Mouse (Mus musculus) midbrain, embryonic 10.5 days (tissue): ENCODE data around the gene Gm20388. TPM values are rescaled to one million over a fixed set of nuclear protein-coding genes. Genes with fewer than 3 reads are reported as not detected.
A peak's percentile ranks its signal among the peaks of the same experiment; 100 is the strongest.

Experiments
- DNase-seq: peaks from one replicate; pipeline ENCODE4 v3.0.0-alpha.2; 2017; ENCODE audit warnings: low spot score
- H3K27ac ChIP-seq: fragments of 300-500 bp; sonication (generic); replicated peaks from 2 replicates; pipeline ENCODE4 v1.5.1; 2016; ENCODE audit warnings: mild to moderate bottlenecking
- H3K27me3 ChIP-seq: fragments of 300-500 bp; sonication (generic); 2 replicates; pipeline ENCODE4 v1.6.1; 2016; ENCODE audit warnings: low read depth, mild to moderate bottlenecking; ENCODE audit not compliant: poor library complexity, severe bottlenecking
- H3K36me3 ChIP-seq: fragments of 300-500 bp; sonication (generic); 2 replicates; pipeline ENCODE4 v1.6.1; 2016; ENCODE audit warnings: mild to moderate bottlenecking, moderate library complexity
- H3K4me1 ChIP-seq: fragments of 300-500 bp; sonication (generic); 2 replicates; pipeline ENCODE4 v1.6.1; 2016
- H3K4me3 ChIP-seq: fragments of 300-500 bp; sonication (generic); 2 replicates; pipeline ENCODE4 v1.5.1; 2016; ENCODE audit warnings: mild to moderate bottlenecking, moderate library complexity
- H3K9me3 ChIP-seq: fragments of 300-500 bp; sonication (generic); replicated peaks from 2 replicates; pipeline ENCODE4 v1.6.1; 2016; ENCODE audit warnings: mild to moderate bottlenecking
- WGBS: fragments of 180-500 bp; shearing (Covaris S2); methylation state at CpG from one replicate; pipeline ENCODE4 v1.1.7; 2016; 5-methylcytosine and 5-hydroxymethylcytosine counted together
- polyA plus RNA-seq: library from polyadenylated mRNA; unstranded; fragments of >200 nt; fragmentation: Nextera tagmentation; extraction: Ambion mirVana; gene quantifications from 2 replicates; pipeline ENCODE4 v1.2.1, GENCODE M21; 2016

The Gm20388 gene
- polyA plus RNA-seq, 1 experiment from 2014 or later, result 7.1 TPM

DNA sequence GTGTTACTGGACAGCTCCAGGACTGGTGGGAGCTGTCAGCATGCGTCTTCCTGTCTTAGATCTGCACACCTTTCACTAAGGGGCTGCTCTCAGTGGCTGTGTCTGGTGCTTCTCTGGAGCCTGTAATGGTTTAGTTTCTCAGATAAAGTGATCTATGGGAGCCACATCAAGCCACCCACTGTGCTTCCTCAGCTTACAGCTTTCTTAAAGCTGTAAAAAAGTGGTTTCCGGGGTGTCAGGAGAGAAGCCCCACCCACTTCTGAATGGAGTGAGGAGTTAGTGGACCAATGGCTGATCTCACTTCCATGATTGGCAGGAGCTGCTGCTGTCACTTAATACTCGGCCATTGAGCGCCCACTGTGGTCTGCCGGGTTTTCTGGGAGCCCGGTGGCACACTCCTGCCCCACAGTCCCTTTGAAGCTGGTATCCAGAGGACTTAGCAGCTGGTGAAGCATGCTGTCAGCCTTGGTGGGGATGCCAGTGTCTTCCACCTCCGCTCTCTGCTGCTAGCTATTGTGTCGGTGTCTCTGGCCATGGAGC lies 35.8 kb downstream of the Gm20388 start:
- 85% methylated on average over 8 of the region's 8 CpGs for WGBS
- no peak for DNase-seq
- H3K9me3 ChIP-seq, result no peaks in the 10 kb centered on the region
- no peak overlapping the region for H3K4me3 ChIP-seq
- peaks cover 13% of the 10 kb centered on the region for H3K4me1 ChIP-seq
- H3K27ac ChIP-seq, result no peak overlapping the region
- peaks cover 100% of the 10 kb centered on the region for H3K36me3 ChIP-seq
- no peaks in the 10 kb centered on the region for H3K27me3 ChIP-seq

DNA sequence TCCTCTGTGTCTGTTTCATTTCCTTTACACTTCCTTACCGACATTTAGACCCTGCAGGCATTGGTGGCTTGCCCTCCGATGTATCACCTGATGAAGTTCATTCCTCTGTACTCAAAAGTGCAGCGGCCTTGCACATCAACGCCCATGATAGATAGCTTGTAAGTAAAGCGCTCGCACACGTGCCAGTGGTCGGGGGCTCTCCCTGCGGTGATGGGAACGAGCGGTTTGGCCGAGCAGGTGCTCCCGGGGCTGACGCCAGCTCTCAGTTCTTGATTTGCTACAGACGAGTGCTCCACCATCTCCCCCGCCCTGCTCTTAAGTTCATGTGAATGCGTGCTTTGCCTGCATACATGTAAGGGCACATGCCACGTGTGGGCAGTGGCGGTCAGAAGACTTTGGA lies 37.0 kb downstream of the Gm20388 start:
- Histone ChIP-seq H3K4me1 (peaks cover 13% of the 10 kb centered on the region), H3K9me3 (no peaks in the 10 kb centered on the region), H3K27me3 (no peaks in the 10 kb centered on the region), H3K4me3 (no peak overlapping the region), H3K27ac (no peak overlapping the region), H3K36me3 (peaks cover 100% of the 10 kb centered on the region)
- WGBS, result 96% methylated on average over 19 of the region's 19 CpGs
- DNase-seq, result no peak

DNA sequence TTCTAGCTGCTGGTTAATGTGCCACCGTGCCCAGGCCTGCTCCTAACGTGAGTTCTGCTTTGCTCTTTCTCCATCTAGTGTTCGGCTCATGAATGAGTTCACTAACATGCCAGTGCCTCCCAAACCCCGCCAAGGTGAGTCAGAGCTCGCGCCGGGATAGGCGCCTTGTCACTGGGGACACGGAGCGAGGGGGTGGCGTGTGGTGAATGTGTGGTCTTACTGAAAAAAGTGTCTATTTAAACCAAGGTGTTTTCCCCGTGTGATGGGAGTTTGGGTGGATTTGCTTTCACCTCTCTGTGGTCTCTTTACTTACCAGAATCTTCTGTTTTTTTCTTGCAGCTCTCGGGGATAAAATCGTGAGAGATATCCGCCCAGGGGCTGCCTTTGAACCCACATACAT lies 37.7 kb downstream of the Gm20388 start:
- Histone ChIP-seq H3K27me3 (no peaks in the 10 kb centered on the region), H3K27ac (0 out of 2 replicates have a peak overlapping the region, but pooled peaks have one; percentile 6), H3K9me3 (no peaks in the 10 kb centered on the region), H3K4me1 (peaks cover 13% of the 10 kb centered on the region), H3K36me3 (peaks cover 100% of the 10 kb centered on the region), H3K4me3 (no peak overlapping the region)
- DNase-seq, result no peak
- 89% methylated on average over 15 of the region's 15 CpGs for WGBS

GRCm38 (mm10) chr8:119952282-119952681 lies 41.6 kb downstream of the Gm20388 start:
- H3K4me3 ChIP-seq, result no peak overlapping the region
- peaks cover 100% of the 10 kb centered on the region for H3K36me3 ChIP-seq
- H3K27me3 ChIP-seq, result no peaks in the 10 kb centered on the region
- H3K27ac ChIP-seq, result no peak overlapping the region
- peaks cover 13% of the 10 kb centered on the region for H3K4me1 ChIP-seq
- H3K9me3 ChIP-seq, result no peaks in the 10 kb centered on the region
- WGBS, result 89% methylated on average over 7 of the region's 7 CpGs
- DNase-seq, result no peak

DNA sequence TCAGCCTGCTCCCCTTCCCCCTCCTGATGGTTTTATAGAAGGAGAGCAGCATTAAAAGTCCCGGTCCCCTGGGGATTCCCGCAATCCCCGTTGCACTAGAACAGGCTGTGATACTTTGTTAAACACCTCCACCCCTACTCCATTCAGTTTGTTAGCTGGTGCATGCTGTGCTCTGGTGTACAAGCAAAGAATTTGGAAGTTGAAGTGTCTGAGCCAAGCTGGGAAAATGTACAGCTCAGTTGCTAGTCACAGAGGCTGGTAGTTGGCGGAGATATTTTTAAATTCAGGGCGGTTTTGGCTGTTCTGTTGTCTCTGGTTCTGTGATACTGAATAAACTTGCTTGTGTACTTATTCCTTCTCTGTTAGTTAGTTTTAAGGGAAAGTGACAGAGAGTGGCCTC lies 42.1 kb downstream of the Gm20388 start:
- H3K4me1 ChIP-seq, result peaks cover 11% of the 10 kb centered on the region
- no peak for DNase-seq
- H3K27me3 ChIP-seq, result no peaks in the 10 kb centered on the region
- no peak overlapping the region for H3K4me3 ChIP-seq
- no peak overlapping the region for H3K27ac ChIP-seq
- H3K36me3 ChIP-seq, result peaks cover 100% of the 10 kb centered on the region
- 84% methylated on average over 5 of the region's 5 CpGs for WGBS
- H3K9me3 ChIP-seq, result no peaks in the 10 kb centered on the region

GRCm38 (mm10) chr8:119955333-119955732 lies 44.7 kb downstream of the Gm20388 start:
- H3K27me3 ChIP-seq, result no peaks in the 10 kb centered on the region

DNA sequence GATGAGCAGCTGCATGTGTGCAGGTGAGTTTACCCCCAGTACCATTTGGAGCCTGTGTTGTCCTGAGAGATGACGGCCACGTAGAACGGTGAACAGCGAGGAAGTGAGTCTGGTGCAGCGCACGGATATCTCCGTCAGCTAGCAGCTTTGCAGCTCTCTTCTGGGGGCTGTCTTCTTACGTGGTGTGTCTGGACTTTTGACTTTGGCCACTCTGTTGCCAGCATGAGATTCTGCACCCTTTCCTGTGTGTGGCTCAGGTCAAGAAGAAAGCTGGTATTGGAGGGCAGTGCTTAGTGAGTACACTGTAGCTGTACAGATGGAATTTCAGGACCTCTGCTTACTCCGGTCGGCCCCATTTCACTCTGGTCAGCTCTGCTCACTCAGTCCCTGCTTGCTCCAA lies 47.4 kb downstream of the Gm20388 start:
- Histone ChIP-seq H3K27ac (no peak overlapping the region), H3K4me1 (no peaks in the 10 kb centered on the region), H3K27me3 (no peaks in the 10 kb centered on the region), H3K9me3 (no peaks in the 10 kb centered on the region), H3K4me3 (no peak overlapping the region), H3K36me3 (peaks cover 55% of the 10 kb centered on the region)
- no peak for DNase-seq
- 95% methylated on average over 10 of the region's 10 CpGs for WGBS

More at GRCm38 (mm10) chr8:119955333-119955732, 44.7 kb downstream of the Gm20388 start:
- 94% methylated on average over 8 of the region's 8 CpGs for WGBS
- Histone ChIP-seq H3K27ac (no peak overlapping the region), H3K36me3 (peaks cover 82% of the 10 kb centered on the region), H3K4me3 (no peak overlapping the region), H3K9me3 (no peaks in the 10 kb centered on the region), H3K4me1 (no peaks in the 10 kb centered on the region)
- no peak for DNase-seq

DNA sequence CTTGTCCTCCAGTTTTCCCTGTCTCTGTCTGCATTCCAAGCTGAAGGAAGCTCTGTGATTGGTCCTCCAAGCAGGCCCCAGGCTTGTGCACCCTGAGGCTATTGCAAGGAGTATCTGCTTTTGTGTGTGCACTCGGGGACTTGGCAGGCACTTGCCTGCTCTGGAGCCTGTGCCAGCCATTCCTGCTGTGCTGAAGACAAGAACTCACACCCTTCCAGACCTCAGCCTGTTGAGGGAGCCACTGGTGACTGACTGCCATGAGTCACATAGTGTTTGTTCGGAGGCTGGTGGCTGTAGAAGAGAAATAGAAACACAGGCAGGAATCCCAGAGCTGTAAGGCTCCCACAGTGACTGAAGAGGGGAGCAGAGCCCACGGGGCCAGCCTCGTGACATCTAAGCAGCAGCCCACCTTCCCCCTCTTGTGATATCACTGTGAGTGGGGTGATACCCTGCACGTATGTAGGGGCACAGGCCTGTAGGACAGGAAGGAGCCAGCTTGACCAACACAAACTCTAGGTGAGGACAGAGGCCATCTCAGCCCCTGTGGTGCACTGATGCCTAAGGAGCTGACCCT lies 50.0 kb downstream of the Gm20388 start:
- WGBS, result 63% methylated on average over 5 of the region's 5 CpGs
- Histone ChIP-seq H3K9me3 (no peaks in the 10 kb centered on the region), H3K4me3 (no peak overlapping the region), H3K27ac (no peak overlapping the region; the same call in 1 of the 2 replicates), H3K36me3 (peaks cover 30% of the 10 kb centered on the region), H3K4me1 (no peaks in the 10 kb centered on the region), H3K27me3 (no peaks in the 10 kb centered on the region)
- DNase-seq, result no peak

- Histone ChIP-seq H3K4me1 (no peaks in the 10 kb centered on the region), H3K27me3 (no peaks in the 10 kb centered on the region)
- WGBS, result 85% methylated on average over 4 of the region's 4 CpGs
These were observed 54.2 kb downstream of the Gm20388 start for GRCm38 (mm10) chr8:119964859-119965258.

DNA sequence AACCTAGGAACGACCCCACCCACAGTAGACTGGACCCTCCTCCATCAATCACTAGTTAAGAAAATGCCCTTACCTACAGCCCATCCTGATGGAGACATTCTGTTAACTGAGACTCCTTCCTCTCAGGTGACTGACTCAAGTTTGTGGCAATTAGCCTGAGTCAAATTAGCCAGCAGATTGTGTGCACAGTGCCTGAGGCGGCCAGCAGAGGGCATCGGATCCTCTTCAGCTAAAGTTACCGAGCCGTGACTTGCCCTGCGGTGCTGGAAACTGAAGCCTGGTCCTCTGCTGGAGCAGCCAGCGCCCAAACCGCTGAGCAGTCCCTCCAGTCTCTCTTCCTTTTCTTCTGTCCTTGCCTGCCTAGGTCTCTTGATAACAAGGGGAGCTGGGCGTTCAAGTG lies 56.8 kb downstream of the Gm20388 start:
- Histone ChIP-seq H3K9me3 (peaks cover 7% of the 10 kb centered on the region; the same call in 1 of the 2 replicates), H3K36me3 (peaks cover 5% of the 10 kb centered on the region; the same call in 1 of the 2 replicates), H3K4me3 (no peak overlapping the region), H3K27me3 (no peaks in the 10 kb centered on the region), H3K27ac (no peak overlapping the region), H3K4me1 (no peaks in the 10 kb centered on the region)
- 87% methylated on average over 9 of the region's 9 CpGs for WGBS
- DNase-seq, result no peak

More at GRCm38 (mm10) chr8:119964859-119965258, 54.2 kb downstream of the Gm20388 start:
- no peak overlapping the region for H3K4me3 ChIP-seq
- H3K27ac ChIP-seq, result no peak overlapping the region
- H3K9me3 ChIP-seq, result peaks cover 7% of the 10 kb centered on the region; the same call in 1 of the 2 replicates
- no peak for DNase-seq
- H3K36me3 ChIP-seq, result peaks cover 5% of the 10 kb centered on the region; the same call in 1 of the 2 replicates

GRCm38 (mm10) chr8:119970169-119970568 lies 59.5 kb downstream of the Gm20388 start:
- WGBS, result 75% methylated on average over 9 of the region's 9 CpGs
- H3K4me1 ChIP-seq, result no peaks in the 10 kb centered on the region
- H3K4me3 ChIP-seq, result no peak overlapping the region
- DNase-seq, result no peak
- H3K27ac ChIP-seq, result no peak overlapping the region
- H3K36me3 ChIP-seq, result peaks cover 5% of the 10 kb centered on the region; the same call in 1 of the 2 replicates
- no peaks in the 10 kb centered on the region for H3K27me3 ChIP-seq
- H3K9me3 ChIP-seq, result peaks cover 7% of the 10 kb centered on the region; the same call in 1 of the 2 replicates

GRCm38 (mm10) chr8:119972558-119972957 lies 61.9 kb downstream of the Gm20388 start:
- Histone ChIP-seq H3K27ac (no peak overlapping the region), H3K4me3 (no peak overlapping the region), H3K36me3 (peaks cover 2% of the 10 kb centered on the region; the same call in 1 of the 2 replicates), H3K4me1 (no peaks in the 10 kb centered on the region), H3K27me3 (no peaks in the 10 kb centered on the region), H3K9me3 (peaks cover 3% of the 10 kb centered on the region; the same call in 1 of the 2 replicates)
- no peak for DNase-seq
- WGBS, result 85% methylated on average over 12 of the region's 12 CpGs

- 72% methylated on average over 11 of the region's 11 CpGs for whole genome bisulfite sequencing
- Histone ChIP-seq H3K4me3 (no peak overlapping the region), H3K27me3 (no peaks in the 10 kb centered on the region), H3K27ac (no peak overlapping the region), H3K4me1 (peaks cover 6% of the 10 kb centered on the region; the same call in 1 of the 2 replicates), H3K9me3 (no peaks in the 10 kb centered on the region), H3K36me3 (no peaks in the 10 kb centered on the region)
- no peak for DNase-seq
These were observed 68.2 kb downstream of the Gm20388 start for GRCm38 (mm10) chr8:119978770-119979381.
